Mouse (Mus musculus) liver, postnatal 0 days (tissue): Measurements from ENCODE around the gene Rps27rt. TPM values are rescaled to one million over a fixed set of nuclear protein-coding genes. Genes with fewer than 3 reads are reported as not detected.

Source experiments
- ATAC-seq: fragments of 200-750 bp; cut with Nextera tagmentation; 2 replicates; pipeline ENCODE4 v1.8.0; 2017; ENCODE audit warnings: mild to moderate bottlenecking, moderate library complexity
- DNase-seq: peaks from one replicate; pipeline ENCODE4 v3.0.0-alpha.2; 2016
- H3K27ac ChIP-seq: fragments of 300-500 bp; sonication (generic); 2 replicates; pipeline ENCODE4 v1.5.1; 2014; ENCODE audit warnings: antibody characterized with exemption, moderate library complexity, mild to moderate bottlenecking, low read depth
- H3K27me3 ChIP-seq: fragments of 300-500 bp; sonication (generic); 2 replicates; pipeline ENCODE4 v1.6.1; 2014; ENCODE audit warnings: low read length, control low read depth, mixed read lengths; ENCODE audit not compliant: insufficient read depth
- H3K36me3 ChIP-seq: fragments of 300-500 bp; sonication (generic); replicated peaks from 2 replicates; pipeline ENCODE4 v1.6.1; 2014; ENCODE audit warnings: mild to moderate bottlenecking, control low read depth, low read length, moderate library complexity, mixed read lengths; ENCODE audit not compliant: insufficient read depth
- H3K4me1 ChIP-seq: fragments of 300-500 bp; sonication (generic); 2 replicates; pipeline ENCODE4 v1.6.1; 2014; ENCODE audit warnings: antibody characterized with exemption, mild to moderate bottlenecking, control low read depth; ENCODE audit not compliant: insufficient read depth
- H3K4me2 ChIP-seq: fragments of 300-500 bp; sonication (generic); 2 replicates; pipeline ENCODE4 v1.6.1; 2014; ENCODE audit warnings: low read depth, mild to moderate bottlenecking, low read length, moderate library complexity, mixed read lengths
- H3K4me3 ChIP-seq: fragments of 300-500 bp; sonication (generic); 2 replicates; pipeline ENCODE4 v1.5.1; 2014; ENCODE audit warnings: low read depth, low read length
- H3K9ac ChIP-seq: fragments of 300-500 bp; sonication (generic); replicated peaks from 2 replicates; pipeline ENCODE4 v1.6.1; 2014; ENCODE audit warnings: mild to moderate bottlenecking, moderate library complexity
- H3K9me3 ChIP-seq: fragments of 300-500 bp; sonication (generic); 2 replicates; pipeline ENCODE4 v1.6.1; 2016; ENCODE audit warnings: mild to moderate bottlenecking, control low read depth, low read length, mixed read lengths
- CTCF ChIP-seq: sonication (generic); IDR thresholded peaks from 2 replicates; pipeline ENCODE4 v1.5.1; 2016; ENCODE audit warnings: antibody characterized with exemption, low read depth
- EP300 ChIP-seq: IDR thresholded peaks from 2 replicates; pipeline ENCODE4 v1.6.1; 2016; ENCODE audit warnings: antibody characterized with exemption, low read depth, mild to moderate bottlenecking
- WGBS: fragments of 180-500 bp; shearing (Covaris S2); extraction: QIAGEN DNeasy Blood & Tissue Kit; methylation state at CpG from one replicate; pipeline ENCODE4 v1.1.7; 2014; ENCODE audit not compliant: insufficient replicate concordance; 5-methylcytosine and 5-hydroxymethylcytosine counted together
- polyA plus RNA-seq: library from polyadenylated mRNA; unstranded; fragments of >200 nt; fragmentation: Nextera tagmentation; extraction: Ambion mirVana; gene quantifications from 2 replicates; pipeline ENCODE4 v1.2.1, GENCODE M21; 2015

The Rps27rt gene
- polyA plus RNA-seq, 1 experiment from 2014 or later: 300 TPM

- TF ChIP-seq EP300 (no peak), CTCF (no peak)
- Histone ChIP-seq H3K36me3 (no peaks in the 10 kb centered on the region), H3K27ac (no peak overlapping the region), H3K4me3 (no peak overlapping the region), H3K27me3 (no peaks in the 10 kb centered on the region), H3K4me2 (no peak overlapping the region), H3K9me3 (peaks cover 3% of the 10 kb centered on the region; the same call in 1 of the 2 replicates), H3K4me1 (no peaks in the 10 kb centered on the region), H3K9ac (no peak overlapping the region)
- 80% methylated on average over 6 of the region's 6 CpGs for WGBS
- ATAC-seq (no peak), DNase-seq (no peak)
These were observed 6.2 kb upstream of the Rps27rt start for GRCm38 (mm10) chr9:114988610-114989327.

GRCm38 (mm10) chr9:114988029-114988428 is 5.5 kb upstream of the Rps27rt start:
- no peak for TF ChIP-seq CTCF
- TF ChIP-seq EP300: no peak
- Histone ChIP-seq H3K9ac (no peak overlapping the region), H3K9me3 (peaks cover 3% of the 10 kb centered on the region; the same call in 1 of the 2 replicates), H3K27me3 (no peaks in the 10 kb centered on the region), H3K4me1 (no peaks in the 10 kb centered on the region), H3K36me3 (no peaks in the 10 kb centered on the region), H3K4me2 (no peak overlapping the region), H3K27ac (no peak overlapping the region), H3K4me3 (no peak overlapping the region)
- 98% methylated on average over 3 of the region's 3 CpGs for WGBS
- DNase-seq (no peak), ATAC-seq (no peak)

GRCm38 (mm10) chr9:114986361-114986760 is 3.8 kb upstream of the Rps27rt start:
- ATAC-seq: no peak

GRCm38 (mm10) chr9:114985741-114986140 is 3.2 kb upstream of the Rps27rt start:
- DNase-seq (no peak), ATAC-seq (no peak)
- H3K4me2 ChIP-seq: no peak overlapping the region
- TF ChIP-seq EP300: no peak
- TF ChIP-seq CTCF: no peak
- H3K9me3 ChIP-seq: no peaks in the 10 kb centered on the region
- no peak overlapping the region for H3K4me3 ChIP-seq
- H3K4me1 ChIP-seq: no peaks in the 10 kb centered on the region
- H3K27ac ChIP-seq: no peak overlapping the region
- no peaks in the 10 kb centered on the region for H3K36me3 ChIP-seq
- H3K9ac ChIP-seq: no peak overlapping the region
- peaks cover 3% of the 10 kb centered on the region; the same call in 1 of the 2 replicates for H3K27me3 ChIP-seq
- 79% methylated on average over 5 of the region's 5 CpGs for WGBS

More at GRCm38 (mm10) chr9:114986361-114986760, 3.8 kb upstream of the Rps27rt start:
- Histone ChIP-seq H3K4me1 (no peaks in the 10 kb centered on the region), H3K27me3 (no peaks in the 10 kb centered on the region), H3K4me3 (no peak overlapping the region), H3K4me2 (no peak overlapping the region), H3K27ac (no peak overlapping the region), H3K36me3 (no peaks in the 10 kb centered on the region), H3K9ac (no peak overlapping the region), H3K9me3 (no peaks in the 10 kb centered on the region)
- DNase-seq: no peak
- WGBS: 84% methylated on average over 5 of the region's 5 CpGs
- TF ChIP-seq EP300 (no peak), CTCF (no peak)

- Histone ChIP-seq H3K4me2 (no peak overlapping the region), H3K9ac (no peak overlapping the region), H3K9me3 (no peaks in the 10 kb centered on the region), H3K36me3 (no peaks in the 10 kb centered on the region), H3K4me1 (0 out of 2 replicates have a peak, but pooled peaks cover 5% of the 10 kb centered on the region), H3K4me3 (no peak overlapping the region), H3K27me3 (peaks cover 32% of the 10 kb centered on the region), H3K27ac (no peak overlapping the region)
- no peak for TF ChIP-seq CTCF
- TF ChIP-seq EP300: no peak
- ATAC-seq (no peak), DNase-seq (no peak)
- WGBS: 58% methylated on average over 6 of the region's 6 CpGs
These were observed 2.6 kb downstream of the Rps27rt start for GRCm38 (mm10) chr9:114979969-114980368.

- Histone ChIP-seq H3K27me3 (peaks cover 32% of the 10 kb centered on the region), H3K36me3 (no peaks in the 10 kb centered on the region), H3K4me2 (peak within 1 kb of the TSS; percentile 91), H3K9ac (peak within 1 kb of the TSS; percentile 19), H3K9me3 (no peaks in the 10 kb centered on the region), H3K4me3 (peak within 1 kb of the TSS; percentile 54), H3K27ac (no peak within 1 kb of the TSS), H3K4me1 (0 out of 2 replicates have a peak, but pooled peaks cover 5% of the 10 kb centered on the region)
- DNase-seq (peak; percentile 59), ATAC-seq (peak; percentile 44; the same call in 1 of the 2 replicates)
- no peak for TF ChIP-seq EP300
- TF ChIP-seq CTCF: no peak
- WGBS: under 1% methylated on average over 38 of the region's 86 CpGs
These were observed 4.0 kb downstream of the Rps27rt start, which contains the start of gene Osbpl10 for GRCm38 (mm10) chr9:114978281-114979111. Gene Osbpl10, plus strand, starts transcription at chr9:114978569.
